Mouse (Mus musculus): ENCODE measurements at regions not wholly inside any gene's neighbourhood (a gene's known extent, or its start where the extent isn't known, plus 50 kb on each side); places are given as distances from the start of the nearest gene placed in this dataset.

- Histone ChIP-seq H3K4me3 (replicated peaks; ENCODE audit: low read length) (no peak overlapping the region), H3K4me1 (replicated peaks; ENCODE audit: low read depth, low read length) (peaks cover 12% of the 10 kb centered on the region), H3K27me3 (ENCODE audit: insufficient read depth, low read length) (no peaks in the 10 kb centered on the region), H3K9me3 (ENCODE audit: low read length) (peaks cover 1% of the 10 kb centered on the region; the same call in 1 of the 2 replicates), H3K36me3 (ENCODE audit: insufficient read depth, low read length) (no peaks in the 10 kb centered on the region)
- TF ChIP-seq POU5F1 (IDR thresholded peaks at IDR 0.05; ENCODE audit: borderline replicate concordance, low read length) (no peak), CTCF (conservative IDR thresholded peaks at IDR 0.05; ENCODE audit: low read length) (peak; percentile 46), NANOG (IDR thresholded peaks at IDR 0.05; ENCODE audit: borderline replicate concordance, low read length) (no peak)
Observed at GRCm38 (mm10) chr2:133430741-133431438, 121.1 kb upstream of the Bmp2 start.

GRCm38 (mm10) chr2:133432141-133432813 lies 119.7 kb upstream of the Bmp2 start:
- Histone ChIP-seq H3K9me3 (ENCODE audit: low read length) (peaks cover 3% of the 10 kb centered on the region; the same call in 1 of the 2 replicates), H3K36me3 (ENCODE audit: insufficient read depth, low read length) (no peaks in the 10 kb centered on the region), H3K4me1 (replicated peaks; ENCODE audit: low read depth, low read length) (peaks cover 12% of the 10 kb centered on the region), H3K4me3 (replicated peaks; ENCODE audit: low read length) (no peak overlapping the region), H3K27me3 (ENCODE audit: insufficient read depth, low read length) (no peaks in the 10 kb centered on the region)
- TF ChIP-seq POU5F1 (IDR thresholded peaks at IDR 0.05; ENCODE audit: borderline replicate concordance, low read length): no peak

- Histone ChIP-seq H3K4me3 (replicated peaks; ENCODE audit: low read length) (no peak overlapping the region), H3K27me3 (ENCODE audit: insufficient read depth, low read length) (no peaks in the 10 kb centered on the region), H3K9me3 (ENCODE audit: low read length) (peaks cover 3% of the 10 kb centered on the region; the same call in 1 of the 2 replicates)
Observed at GRCm38 (mm10) chr2:133436913-133437843, 114.8 kb upstream of the Bmp2 start.

GRCm38 (mm10) chr2:133438018-133438417 lies 113.9 kb upstream of the Bmp2 start:
- H3K4me3 ChIP-seq (replicated peaks; ENCODE audit: low read length): no peak overlapping the region
- H3K36me3 ChIP-seq (ENCODE audit: insufficient read depth, low read length): no peaks in the 10 kb centered on the region
- no peaks in the 10 kb centered on the region for H3K27me3 ChIP-seq (ENCODE audit: insufficient read depth, low read length)
- TF ChIP-seq CTCF (conservative IDR thresholded peaks at IDR 0.05; ENCODE audit: low read length) (no peak), POU5F1 (IDR thresholded peaks at IDR 0.05; ENCODE audit: borderline replicate concordance, low read length) (no peak), NANOG (IDR thresholded peaks at IDR 0.05; ENCODE audit: borderline replicate concordance, low read length) (no peak)
- no peaks in the 10 kb centered on the region for H3K4me1 ChIP-seq (replicated peaks; ENCODE audit: low read depth, low read length)
- peaks cover 3% of the 10 kb centered on the region; the same call in 1 of the 2 replicates for H3K9me3 ChIP-seq (ENCODE audit: low read length)

More at GRCm38 (mm10) chr2:133436913-133437843, 114.8 kb upstream of the Bmp2 start:
- Histone ChIP-seq H3K4me1 (replicated peaks; ENCODE audit: low read depth, low read length) (peaks cover 4% of the 10 kb centered on the region; the same call in 1 of the 2 replicates), H3K36me3 (ENCODE audit: insufficient read depth, low read length) (no peaks in the 10 kb centered on the region)
- TF ChIP-seq POU5F1 (IDR thresholded peaks at IDR 0.05; ENCODE audit: borderline replicate concordance, low read length) (no peak), CTCF (conservative IDR thresholded peaks at IDR 0.05; ENCODE audit: low read length) (no peak), NANOG (IDR thresholded peaks at IDR 0.05; ENCODE audit: borderline replicate concordance, low read length) (no peak)

- H3K4me3 ChIP-seq (replicated peaks; ENCODE audit: low read length): no peak overlapping the region
- no peaks in the 10 kb centered on the region for H3K27me3 ChIP-seq (ENCODE audit: insufficient read depth, low read length)
- H3K4me1 ChIP-seq (replicated peaks; ENCODE audit: low read depth, low read length): no peaks in the 10 kb centered on the region
- no peaks in the 10 kb centered on the region for H3K36me3 ChIP-seq (ENCODE audit: insufficient read depth, low read length)
- H3K9me3 ChIP-seq (ENCODE audit: low read length): no peaks in the 10 kb centered on the region
- TF ChIP-seq CTCF (conservative IDR thresholded peaks at IDR 0.05; ENCODE audit: low read length) (no peak), NANOG (IDR thresholded peaks at IDR 0.05; ENCODE audit: borderline replicate concordance, low read length) (no peak), POU5F1 (IDR thresholded peaks at IDR 0.05; ENCODE audit: borderline replicate concordance, low read length) (no peak)
Observed at GRCm38 (mm10) chr2:133443024-133443423, 108.9 kb upstream of the Bmp2 start.

- no peaks in the 10 kb centered on the region for H3K27me3 ChIP-seq (ENCODE audit: insufficient read depth, low read length)
- TF ChIP-seq CTCF (conservative IDR thresholded peaks at IDR 0.05; ENCODE audit: low read length) (no peak), NANOG (IDR thresholded peaks at IDR 0.05; ENCODE audit: borderline replicate concordance, low read length) (no peak), POU5F1 (IDR thresholded peaks at IDR 0.05; ENCODE audit: borderline replicate concordance, low read length) (no peak)
Observed at GRCm38 (mm10) chr2:133443490-133443889, 108.5 kb upstream of the Bmp2 start.

GRCm38 (mm10) chr2:133452947-133453346 lies 99.0 kb upstream of the Bmp2 start:
- Histone ChIP-seq H3K4me1 (replicated peaks; ENCODE audit: low read depth, low read length) (no peaks in the 10 kb centered on the region), H3K9me3 (ENCODE audit: low read length) (no peaks in the 10 kb centered on the region), H3K27me3 (ENCODE audit: insufficient read depth, low read length) (no peaks in the 10 kb centered on the region), H3K4me3 (replicated peaks; ENCODE audit: low read length) (no peak overlapping the region), H3K36me3 (ENCODE audit: insufficient read depth, low read length) (no peaks in the 10 kb centered on the region)
- TF ChIP-seq POU5F1 (IDR thresholded peaks at IDR 0.05; ENCODE audit: borderline replicate concordance, low read length) (no peak), CTCF (conservative IDR thresholded peaks at IDR 0.05; ENCODE audit: low read length) (no peak), NANOG (IDR thresholded peaks at IDR 0.05; ENCODE audit: borderline replicate concordance, low read length) (no peak)

More at GRCm38 (mm10) chr2:133443490-133443889, 108.5 kb upstream of the Bmp2 start:
- no peaks in the 10 kb centered on the region for H3K36me3 ChIP-seq (ENCODE audit: insufficient read depth, low read length)
- H3K4me3 ChIP-seq (replicated peaks; ENCODE audit: low read length): no peak overlapping the region
- H3K9me3 ChIP-seq (ENCODE audit: low read length): no peaks in the 10 kb centered on the region
- no peaks in the 10 kb centered on the region for H3K4me1 ChIP-seq (replicated peaks; ENCODE audit: low read depth, low read length)

All from E14TG2a.4 (cell line).